Mouse (Mus musculus) kidney, postnatal 4 days (tissue): ENCODE measurements at regions not wholly inside any gene's neighbourhood (a gene's known extent, or its start where the extent isn't known, plus 50 kb on each side); places are given as distances from the start of the nearest gene placed in this dataset.

Experiments used
- DNase-seq, 2 experiments: peaks; one replicate each; pipeline ENCODE4 v3.0.0; 2021; ENCODE audit warnings: mixed read lengths in 2 of 2

DNA sequence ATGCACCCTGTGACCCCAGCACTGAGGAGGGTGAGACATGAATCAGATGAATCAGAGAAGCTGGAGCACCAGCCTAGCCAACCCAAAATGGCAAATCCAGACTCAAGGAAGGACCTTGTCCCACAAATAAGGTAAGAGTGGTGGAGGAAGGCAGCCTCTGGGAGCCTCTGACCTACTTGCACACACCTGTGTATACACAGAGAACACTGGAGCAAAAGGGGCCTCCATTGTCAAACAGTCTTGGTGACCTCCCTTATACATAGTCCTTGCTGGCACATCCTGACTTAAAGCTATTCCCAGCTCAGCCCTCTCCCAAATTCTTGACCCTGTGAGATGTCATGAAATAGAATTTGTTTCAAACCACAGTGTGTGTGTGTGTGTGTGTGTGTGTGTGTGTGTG, 57.1 kb downstream of the Inhbb start:
- no peak for DNase-seq

- DNase-seq: no peak
These were observed 64.0 kb downstream of the Inhbb start for GRCm38 (mm10) chr1:119358096-119358495.

DNA sequence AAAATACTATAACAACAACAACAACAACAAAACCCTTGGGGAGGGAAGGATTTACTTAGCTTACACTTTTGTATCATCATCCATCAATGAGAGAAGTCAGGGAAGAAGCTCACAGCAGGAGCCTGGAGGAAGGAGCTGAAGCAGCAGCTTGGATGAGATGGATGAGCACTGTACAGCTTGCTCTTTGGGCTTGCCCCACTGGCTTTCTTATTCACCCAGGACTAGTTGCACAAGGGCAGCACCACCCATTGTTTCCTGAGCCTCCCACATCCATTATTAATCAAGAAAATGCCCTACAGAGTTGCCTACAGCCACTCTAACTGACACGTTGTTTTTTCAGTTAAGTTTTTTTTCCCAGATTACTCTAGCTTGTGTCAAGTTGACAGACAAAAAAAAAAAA, 65.1 kb downstream of the Inhbb start:
- no peak for DNase-seq

- no peak for DNase-seq
These were observed 66.6 kb downstream of the Inhbb start for GRCm38 (mm10) chr1:119355456-119355855.

DNA sequence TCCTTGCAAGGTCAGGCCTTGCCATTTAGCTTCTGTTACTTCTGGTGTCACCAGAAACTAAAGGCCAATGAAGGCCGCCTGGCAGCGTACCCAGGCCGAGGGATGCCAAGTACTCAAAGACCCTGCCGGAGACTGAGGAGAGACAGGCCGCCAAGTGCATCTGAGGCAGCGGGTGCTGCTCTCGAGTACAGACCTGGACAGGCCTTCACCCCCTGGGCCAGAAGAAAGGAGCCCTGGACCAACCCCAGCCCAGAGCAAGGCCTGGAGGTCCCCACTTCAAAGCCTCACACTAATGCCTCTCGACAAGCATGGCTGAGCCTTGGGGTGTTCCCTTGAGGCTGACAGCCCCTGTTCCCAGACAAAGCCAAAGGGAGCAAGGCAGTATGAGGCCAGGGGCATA, 70.5 kb downstream of the Inhbb start:
- DNase-seq: no peak

GRCm38 (mm10) chr1:119350846-119351245, 71.2 kb downstream of the Inhbb start:
- DNase-seq: no peak

GRCm38 (mm10) chr1:119350296-119350695, 71.8 kb downstream of the Inhbb start:
- DNase-seq: no peak

GRCm38 (mm10) chr1:119348456-119349208, 73.4 kb downstream of the Inhbb start:
- DNase-seq: peak; percentile 57 to 69

- no peak for DNase-seq
These were observed 74.3 kb downstream of the Inhbb start for GRCm38 (mm10) chr1:119347749-119348148.

DNA sequence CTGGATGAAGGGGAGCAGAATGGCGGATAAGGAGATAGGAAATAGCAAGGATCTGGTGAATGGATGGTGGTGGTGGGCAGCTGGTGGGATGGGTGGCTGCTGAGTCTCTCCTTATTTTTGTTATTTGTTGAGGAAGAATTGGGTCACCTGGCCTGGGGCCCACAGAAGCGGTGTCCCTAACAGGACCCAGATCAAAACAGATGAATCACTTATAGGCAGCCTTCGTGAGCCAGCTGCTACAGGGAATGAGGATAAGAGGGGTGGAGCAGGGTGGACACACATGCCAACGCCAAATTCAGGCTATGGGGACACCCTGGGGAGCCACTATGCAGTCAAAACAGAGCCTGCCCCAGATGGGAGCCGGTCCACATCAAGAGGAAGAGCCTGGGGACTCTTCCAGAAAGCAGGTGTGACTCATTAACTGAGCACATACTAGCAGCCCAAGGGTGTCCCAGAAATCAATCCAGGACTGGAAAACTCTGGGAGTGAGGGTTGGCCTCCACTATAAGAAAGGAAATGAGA, 75.4 kb downstream of the Inhbb start:
- no peak for DNase-seq

DNA sequence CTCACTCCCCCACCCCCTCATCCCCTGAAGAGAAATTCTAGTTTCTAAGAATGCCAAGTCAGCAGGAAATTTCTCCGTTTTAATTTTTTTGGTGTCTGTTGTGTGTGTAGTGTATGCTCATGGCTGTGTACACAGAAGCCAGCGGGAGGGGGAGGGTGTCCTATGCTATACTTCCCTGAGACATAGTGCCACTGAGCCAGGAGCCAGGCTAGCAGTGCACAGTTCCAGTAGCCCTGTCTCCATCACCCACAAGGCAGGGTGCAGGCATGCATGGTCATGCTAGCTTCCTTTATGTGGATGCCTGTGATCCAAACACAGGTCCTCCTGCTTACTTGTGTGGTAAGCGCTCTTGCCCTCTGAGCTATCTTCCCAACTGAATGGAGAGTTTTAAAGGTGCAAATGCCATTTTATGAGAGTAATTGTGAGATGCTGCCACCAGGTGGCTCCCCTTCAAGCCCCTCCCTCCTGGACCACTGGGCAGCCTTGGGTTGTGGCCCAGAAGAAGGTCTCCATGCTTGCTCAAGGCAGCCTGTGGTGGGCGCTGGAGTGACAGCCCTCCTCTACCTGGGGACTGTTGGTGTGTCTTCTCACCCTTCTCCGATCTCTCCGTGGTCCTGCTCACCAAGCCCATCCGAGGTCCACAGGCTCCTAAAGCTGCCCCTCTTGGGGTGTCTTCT, 76.8 kb downstream of the Inhbb start:
- peak; percentile 18 to 30 for DNase-seq

GRCm38 (mm10) chr1:119344046-119344445, 78.0 kb downstream of the Inhbb start:
- DNase-seq: no peak

GRCm38 (mm10) chr1:119335171-119335570, 86.9 kb downstream of the Inhbb start:
- DNase-seq: no peak

- DNase-seq: no peak
These were observed 91.2 kb downstream of the Inhbb start for GRCm38 (mm10) chr1:119330751-119331326.

DNA sequence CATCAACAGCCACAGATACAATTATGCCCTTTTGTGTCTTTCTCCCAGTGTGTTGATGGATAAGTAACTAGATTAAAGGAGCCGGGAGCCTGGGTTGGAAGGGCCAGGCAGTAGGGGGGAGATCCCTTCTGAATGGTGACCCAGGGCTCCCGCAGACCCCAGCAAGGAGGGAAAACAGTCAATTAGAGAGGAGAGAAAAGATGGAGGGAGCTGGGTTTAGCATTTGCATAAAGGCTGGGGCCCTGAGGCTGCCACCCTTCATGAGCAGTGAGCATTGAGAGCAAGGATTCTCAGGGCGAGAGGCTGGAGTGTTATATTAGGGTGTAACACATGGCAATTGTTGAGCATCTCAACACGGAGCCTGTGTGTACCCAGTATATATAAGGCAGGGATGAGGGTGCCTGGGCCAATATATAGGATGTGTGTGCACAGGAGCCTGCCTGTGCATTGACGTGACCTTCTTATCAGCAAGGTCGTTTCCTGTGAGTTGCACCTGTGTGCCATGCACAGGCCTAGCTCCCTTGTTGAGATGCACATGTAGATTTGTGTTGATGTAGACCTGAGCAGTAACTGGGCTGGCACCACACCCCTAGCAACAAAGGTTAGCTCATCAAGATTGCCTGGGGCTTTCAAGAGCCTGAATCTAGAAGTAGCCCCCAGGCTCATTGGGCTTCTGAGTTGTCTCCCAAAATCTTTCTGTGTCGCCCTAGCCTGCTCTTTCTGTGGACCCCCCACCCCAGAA, 92.2 kb downstream of the Inhbb start:
- DNase-seq: no peak

GRCm38 (mm10) chr1:119328921-119329692, 92.9 kb downstream of the Inhbb start:
- peak; percentile 44 to 54 for DNase-seq

DNA sequence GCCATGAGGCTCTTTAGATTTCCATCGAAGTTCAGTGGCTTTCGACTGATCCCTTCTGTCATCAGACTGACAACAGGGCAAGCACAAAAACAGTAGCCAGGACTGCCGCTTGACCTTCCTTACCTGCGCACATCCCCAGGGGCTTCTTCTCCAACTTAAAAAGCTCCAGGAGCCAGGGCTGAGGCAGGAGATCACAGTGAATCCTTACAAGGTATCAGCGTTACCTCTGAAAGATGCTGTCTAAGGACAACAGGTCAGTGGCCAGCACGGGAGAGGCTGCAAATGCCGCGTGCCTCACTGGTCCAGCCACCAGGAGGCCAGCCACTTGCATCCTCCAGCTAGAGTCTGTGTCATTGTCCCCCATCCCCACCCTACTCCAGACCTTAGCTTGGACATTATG, 97.5 kb downstream of the Inhbb start:
- no peak for DNase-seq

- DNase-seq: no peak
These were observed 99.6 kb downstream of the Inhbb start for GRCm38 (mm10) chr1:119322279-119322995.

DNA sequence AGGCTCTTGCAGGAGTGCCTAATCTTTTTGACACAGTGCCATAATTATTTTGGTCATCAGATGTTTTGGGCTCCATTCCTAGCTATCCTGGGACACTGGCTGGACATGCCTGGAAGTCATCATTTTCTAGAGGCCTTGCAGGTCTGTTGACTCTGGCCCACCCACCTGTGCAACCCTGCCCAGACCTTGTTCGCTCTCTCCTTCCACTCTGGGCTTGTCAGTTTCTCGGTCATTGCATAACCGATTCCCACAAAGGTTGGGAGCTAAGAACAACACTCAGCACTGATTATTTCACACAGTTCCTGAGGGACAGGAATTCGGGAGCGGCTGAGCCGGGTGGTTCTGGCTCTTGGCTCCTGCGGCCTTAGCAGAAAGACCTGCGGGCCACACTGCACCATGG, 100.2 kb downstream of the Inhbb start:
- DNase-seq: no peak

- DNase-seq: no peak
These were observed 105.0 kb downstream of the Inhbb start for GRCm38 (mm10) chr1:119317006-119317405.

DNA sequence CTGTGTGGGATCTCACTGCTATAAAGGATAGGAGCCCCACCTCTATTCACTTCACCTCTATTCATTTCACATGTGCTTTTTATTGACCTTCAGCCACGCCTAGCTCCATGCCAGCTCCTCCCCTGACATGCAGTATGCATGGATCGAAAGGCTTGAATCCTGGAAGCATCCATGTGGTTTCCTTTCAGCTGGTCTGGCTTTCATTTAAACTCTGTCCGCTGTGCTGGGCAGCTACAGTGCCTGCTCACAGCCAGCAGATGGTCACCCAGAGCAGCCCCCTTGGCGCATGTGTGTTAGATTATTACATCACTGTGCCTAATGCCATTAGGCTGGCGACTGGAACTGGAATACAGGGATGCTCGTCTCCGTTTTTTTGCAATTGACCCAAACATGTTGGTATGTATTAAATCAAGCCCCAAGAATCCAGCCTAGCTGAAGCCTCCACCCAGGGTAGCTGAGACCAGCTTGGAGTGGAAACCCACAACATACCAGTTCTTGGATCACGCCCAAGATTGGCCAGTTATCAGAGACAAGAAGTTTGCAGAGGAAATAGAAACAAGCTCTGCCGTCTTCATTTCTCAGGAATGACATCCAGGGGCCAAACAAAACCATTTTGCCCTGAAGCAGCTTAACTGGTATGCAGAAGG, 113.2 kb downstream of the Inhbb start:
- no peak for DNase-seq
